In the genomic region with DNA sequence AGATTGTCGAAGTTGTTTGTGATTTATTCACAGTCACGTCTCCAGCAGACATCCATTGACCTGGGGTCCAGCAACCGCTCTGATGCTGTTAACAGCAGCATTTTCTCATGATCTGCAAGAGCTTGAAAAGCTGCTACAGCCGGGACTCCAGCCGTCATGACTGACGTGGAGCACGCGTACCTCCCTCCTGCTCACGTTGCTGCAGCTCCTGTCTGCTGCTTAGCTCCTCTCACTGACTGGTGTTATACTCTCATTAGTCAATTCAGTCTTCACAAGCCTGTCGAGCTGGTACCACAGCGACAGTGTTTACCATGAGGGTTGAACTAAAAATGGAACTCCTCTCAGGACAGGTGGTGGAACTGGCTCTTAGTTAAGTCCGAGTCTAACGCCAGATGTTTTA, we compare ENCODE assay signal across 18 mouse cellular contexts. TPM values are rescaled to one million over a fixed set of nuclear protein-coding genes. Genes with fewer than 3 reads are reported as not detected.
DNase-seq lines count a peak whose midpoint lies in the region; ATAC-seq and TF ChIP-seq lines count a peak whose summit lies in the region.
"Had no signal": no experiment of that assay in that cellular context is flagged by ENCODE, and none has a peak within 500 bp of the region (broad histone marks: within the 10 kb centered on the region; RNA-seq: fewer than 3 reads in every experiment).

No protein-coding gene starts in this region.

- no peaks in the 10 kb centered on the region for H3K4me1 ChIP-seq in forebrain, postnatal 0 days (ENCODE audit: insufficient read depth)
- peaks cover 9% of the 10 kb centered on the region; the same call in 1 of the 2 replicates for H3K4me1 ChIP-seq in forebrain, embryonic 10.5 days
- H3K4me1 ChIP-seq in kidney, embryonic 15.5 days: peaks cover 22% of the 10 kb centered on the region
- peaks cover 11% of the 10 kb centered on the region for H3K4me1 ChIP-seq in testis, adult 2 months (ENCODE audit: control insufficient read depth, insufficient read depth, low read length)
- H3K4me1 ChIP-seq: neural tube, embryonic 12.5 days had no signal

- no peak overlapping the region for H3K4me2 ChIP-seq in forebrain, postnatal 0 days (ENCODE audit: low read depth)
- H3K4me2 ChIP-seq in kidney, embryonic 15.5 days: peak overlapping the region; percentile 17; the same call in 1 of the 2 replicates
- H3K4me2 ChIP-seq: liver, embryonic 13.5 days; neural tube, embryonic 12.5 days had no signal

- 61% methylated on average over 13 of the region's 13 CpGs for WGBS in forebrain, postnatal 0 days
- WGBS in forebrain, embryonic 10.5 days: 84% methylated on average over 13 of the region's 13 CpGs
- 49% methylated on average over 13 of the region's 13 CpGs for WGBS in kidney, embryonic 15.5 days

- peak; percentile 30 for DNase-seq in forebrain, postnatal 0 days
- no peak for DNase-seq in forebrain, embryonic 10.5 days (ENCODE audit: extremely low spot score, low spot score)
- DNase-seq in kidney, adult 11 months: no peak
- DNase-seq in testis, postnatal 14 days (ENCODE audit: low spot score): no peak
- no peak for DNase-seq in urinary bladder, postnatal 25 days (ENCODE audit: low spot score)
- DNase-seq: B cell, adult 2 months; cerebellum, postnatal 14 days; heart, postnatal 4 days; kidney, adult 18-20 months; kidney, postnatal 4 days; liver, embryonic 13.5 days; right cerebral cortex, postnatal 25 days; thymus, postnatal 14 days had no signal

- no peaks in the 10 kb centered on the region for H3K36me3 ChIP-seq in forebrain, postnatal 0 days (ENCODE audit: insufficient read depth)
- H3K36me3 ChIP-seq in forebrain, embryonic 10.5 days (replicated peaks): no peaks in the 10 kb centered on the region
- H3K36me3 ChIP-seq in kidney, embryonic 15.5 days: no peaks in the 10 kb centered on the region
- no peaks in the 10 kb centered on the region for H3K36me3 ChIP-seq in testis, adult 2 months (ENCODE audit: control insufficient read depth, insufficient read depth, low read length)
- H3K36me3 ChIP-seq: liver, embryonic 13.5 days; midbrain, embryonic 10.5 days; neural tube, embryonic 12.5 days had no signal

- no peak overlapping the region for H3K27ac ChIP-seq in forebrain, postnatal 0 days (ENCODE audit: low read depth, low read length)
- H3K27ac ChIP-seq in forebrain, embryonic 10.5 days: no peak overlapping the region
- H3K27ac ChIP-seq in kidney, embryonic 15.5 days: no peak overlapping the region
- H3K27ac ChIP-seq in testis, adult 2 months (ENCODE audit: control insufficient read depth, insufficient read depth, low read depth, low read length): no peak overlapping the region
- H3K27ac ChIP-seq: liver, embryonic 13.5 days; midbrain, embryonic 10.5 days; neural tube, embryonic 12.5 days had no signal

- TF ChIP-seq POLR2A in testis, adult 2 months (IDR thresholded peaks at IDR 0.05; ENCODE audit: control insufficient read depth, low read depth, low read length): no peak

- H3K4me3 ChIP-seq in forebrain, postnatal 0 days (ENCODE audit: low read depth, low read length): no peak overlapping the region
- no peak overlapping the region for H3K4me3 ChIP-seq in forebrain, embryonic 10.5 days
- H3K4me3 ChIP-seq in kidney, embryonic 15.5 days (replicated peaks): no peak overlapping the region
- peak overlapping the region; percentile 5; the same call in 1 of the 2 replicates for H3K4me3 ChIP-seq in testis, adult 2 months (ENCODE audit: control insufficient read depth, low read depth, low read length)
- H3K4me3 ChIP-seq: liver, embryonic 13.5 days; midbrain, embryonic 10.5 days; neural tube, embryonic 12.5 days had no signal

- H3K27me3 ChIP-seq in forebrain, postnatal 0 days (ENCODE audit: insufficient read depth, low read length): no peaks in the 10 kb centered on the region
- no peaks in the 10 kb centered on the region for H3K27me3 ChIP-seq in forebrain, embryonic 10.5 days (ENCODE audit: poor library complexity, severe bottlenecking)
- no peaks in the 10 kb centered on the region for H3K27me3 ChIP-seq in kidney, embryonic 15.5 days
- H3K27me3 ChIP-seq in testis, adult 2 months (ENCODE audit: control insufficient read depth, insufficient read depth, low read length): no peaks in the 10 kb centered on the region
- H3K27me3 ChIP-seq: liver, embryonic 13.5 days; neural tube, embryonic 12.5 days; Patski had no signal

- no peaks in the 10 kb centered on the region for H3K9me3 ChIP-seq in forebrain, postnatal 0 days (ENCODE audit: low read length)
- H3K9me3 ChIP-seq in forebrain, embryonic 10.5 days: no peaks in the 10 kb centered on the region
- no peaks in the 10 kb centered on the region for H3K9me3 ChIP-seq in kidney, embryonic 15.5 days (replicated peaks)
- H3K9me3 ChIP-seq: liver, embryonic 13.5 days; midbrain, embryonic 10.5 days; neural tube, embryonic 12.5 days had no signal

- peak; percentile 76 for ATAC-seq in forebrain, postnatal 0 days
- no peak for ATAC-seq in kidney, embryonic 15.5 days (replicated peaks; ENCODE audit: low FRiP score)
- ATAC-seq: Patski had no signal

- H3K9ac ChIP-seq in forebrain, postnatal 0 days: no peak overlapping the region
- H3K9ac ChIP-seq in kidney, embryonic 15.5 days: no peak overlapping the region
- H3K9ac ChIP-seq: liver, embryonic 13.5 days; neural tube, embryonic 12.5 days had no signal

- no peak for TF ChIP-seq CTCF in forebrain, postnatal 0 days (IDR thresholded peaks at IDR 0.05; ENCODE audit: low read depth)
- no peak for TF ChIP-seq CTCF in testis, adult 2 months (IDR thresholded peaks at IDR 0.05; ENCODE audit: control insufficient read depth, insufficient read depth, insufficient replicate concordance, low read depth, low read length)

RNA-seq across cellular contexts. Expression of gene Arhgdib, which starts 44.3 kb away (rescaled TPM):
- total RNA-seq in forebrain, postnatal 0 days (2014; rRNA removed): 14.9 and 23.0 TPM in 2 replicates
- polyA plus RNA-seq in forebrain, postnatal 0 days (2015; fragmentation: Nextera tagmentation; extraction: Ambion mirVana): 29.3 and 37.5 TPM in 2 replicates
- polyA plus RNA-seq in forebrain, embryonic 10.5 days (2016; fragmentation: Nextera tagmentation; extraction: Ambion mirVana): 22.0 and 25.3 TPM in 2 replicates
- polyA plus RNA-seq in kidney, embryonic 15.5 days (2015; fragmentation: Nextera tagmentation; extraction: Ambion mirVana): 62.1 and 63.8 TPM in 2 replicates
- polyA plus RNA-seq in testis, adult 2 months (2012; rRNA removed): 5.4 and 5.8 TPM in 2 replicates
